Mouse (Mus musculus): ENCODE measurements around the gene Lrrc8b. TPM values are rescaled to one million over a fixed set of nuclear protein-coding genes. Genes with fewer than 3 reads are reported as not detected.

The Lrrc8b gene
- total RNA-seq, 2 experiments from 2014 or later = 95.6 to 97.1 TPM

- peak in 1 of 2 experiments; percentile 15 for DNase-seq (ENCODE audit: low spot score in 2 of 2)
- intact Hi-C loops (cut with DNase I) = loop anchor here (1.0 kb wide), 1 partner anchor 50 kb away; no protein-coding TSS in a partner anchor
Observed at GRCm38 (mm10) chr5:105415951-105416675, 538 bp downstream of the Lrrc8b start.

- intact Hi-C loops (cut with DNase I) = no loop called here
Observed at GRCm38 (mm10) chr5:105417217-105417616, 1.6 kb downstream of the Lrrc8b start.

GRCm38 (mm10) chr5:105418364-105418763 is 2.8 kb downstream of the Lrrc8b start:
- DNase-seq (ENCODE audit: low spot score in 2 of 2) = no peak
- intact Hi-C loops (cut with DNase I) = no loop called here

More at GRCm38 (mm10) chr5:105417217-105417616, 1.6 kb downstream of the Lrrc8b start:
- no peak for DNase-seq (ENCODE audit: low spot score in 2 of 2)

- intact Hi-C loops (cut with DNase I) = no loop called here
Observed at GRCm38 (mm10) chr5:105418851-105419250, 3.3 kb downstream of the Lrrc8b start.

GRCm38 (mm10) chr5:105425587-105425986 is 10.0 kb downstream of the Lrrc8b start:
- no peak for DNase-seq (ENCODE audit: low spot score in 2 of 2)
- intact Hi-C loops (cut with DNase I) = no loop called here

More at GRCm38 (mm10) chr5:105418851-105419250, 3.3 kb downstream of the Lrrc8b start:
- DNase-seq (ENCODE audit: low spot score in 2 of 2) = no peak

- no peak for DNase-seq (ENCODE audit: low spot score in 2 of 2)
- intact Hi-C loops (cut with DNase I) = no loop called here
Observed at GRCm38 (mm10) chr5:105427326-105427725, 11.8 kb downstream of the Lrrc8b start.

GRCm38 (mm10) chr5:105428265-105428974 is 12.8 kb downstream of the Lrrc8b start:
- peak in 1 of 2 experiments; percentile 58 for DNase-seq (ENCODE audit: low spot score in 2 of 2)
- intact Hi-C loops (cut with DNase I) = no loop called here

GRCm38 (mm10) chr5:105430148-105430547 is 14.6 kb downstream of the Lrrc8b start:
- intact Hi-C loops (cut with DNase I) = no loop called here
- no peak for DNase-seq (ENCODE audit: low spot score in 2 of 2)

GRCm38 (mm10) chr5:105439608-105440007 is 24.0 kb downstream of the Lrrc8b start:
- intact Hi-C loops (cut with DNase I) = loop anchor here (2.0 kb wide), 1 partner anchor 27 kb away; no protein-coding TSS in a partner anchor
- no peak for DNase-seq (ENCODE audit: low spot score in 2 of 2)

- intact Hi-C loops (cut with DNase I) = loop anchor here (2.0 kb wide), 1 partner anchor 26 kb away; no protein-coding TSS in a partner anchor
- peak in 1 of 2 experiments; percentile 68 for DNase-seq (ENCODE audit: low spot score in 2 of 2)
Observed at GRCm38 (mm10) chr5:105440992-105441535, 25.5 kb downstream of the Lrrc8b start.

GRCm38 (mm10) chr5:105442212-105443000 is 26.8 kb downstream of the Lrrc8b start:
- DNase-seq (ENCODE audit: low spot score in 2 of 2) = no peak

GRCm38 (mm10) chr5:105443057-105443815 is 27.7 kb downstream of the Lrrc8b start:
- DNase-seq (ENCODE audit: low spot score in 2 of 2) = no peak
- intact Hi-C loops (cut with DNase I) = no loop called here

More at GRCm38 (mm10) chr5:105442212-105443000, 26.8 kb downstream of the Lrrc8b start:
- intact Hi-C loops (cut with DNase I) = no loop called here

- no peak for DNase-seq (ENCODE audit: low spot score in 2 of 2)
- intact Hi-C loops (cut with DNase I) = no loop called here
Observed at GRCm38 (mm10) chr5:105445686-105446085, 30.1 kb downstream of the Lrrc8b start.

- intact Hi-C loops (cut with DNase I) = no loop called here
- DNase-seq (ENCODE audit: low spot score in 2 of 2) = peak in 1 of 2 experiments; percentile 48
Observed at GRCm38 (mm10) chr5:105454105-105454504, 38.5 kb downstream of the Lrrc8b start.

- DNase-seq (ENCODE audit: low spot score in 2 of 2) = peak in 1 of 2 experiments; percentile 76
- intact Hi-C loops (cut with DNase I) = no loop called here
Observed at GRCm38 (mm10) chr5:105459077-105459476, 43.5 kb downstream of the Lrrc8b start.

GRCm38 (mm10) chr5:105460551-105460950 is 45.0 kb downstream of the Lrrc8b start:
- intact Hi-C loops (cut with DNase I) = no loop called here
- DNase-seq (ENCODE audit: low spot score in 2 of 2) = no peak

- intact Hi-C loops (cut with DNase I) = no loop called here
- no peak for DNase-seq (ENCODE audit: low spot score in 2 of 2)
Observed at GRCm38 (mm10) chr5:105461076-105461475, 45.5 kb downstream of the Lrrc8b start.

- intact Hi-C loops (cut with DNase I) = no loop called here
- DNase-seq (ENCODE audit: low spot score in 2 of 2) = no peak
Observed at GRCm38 (mm10) chr5:105464671-105465070, 49.1 kb downstream of the Lrrc8b start.

- intact Hi-C loops (cut with DNase I) = no loop called here
- DNase-seq (ENCODE audit: low spot score in 2 of 2) = no peak
Observed at GRCm38 (mm10) chr5:105465550-105465949, 50.0 kb downstream of the Lrrc8b start.
